Mouse (Mus musculus): ENCODE measurements at regions not wholly inside any gene's neighbourhood (a gene's known extent, or its start where the extent isn't known, plus 50 kb on each side); places are given as distances from the start of the nearest gene placed in this dataset.
"Not testable (repeated sequence)": the region's sequence is repeated elsewhere in the genome, so short reads cannot be mapped to it uniquely, and the experiment has no call there.

DNA sequence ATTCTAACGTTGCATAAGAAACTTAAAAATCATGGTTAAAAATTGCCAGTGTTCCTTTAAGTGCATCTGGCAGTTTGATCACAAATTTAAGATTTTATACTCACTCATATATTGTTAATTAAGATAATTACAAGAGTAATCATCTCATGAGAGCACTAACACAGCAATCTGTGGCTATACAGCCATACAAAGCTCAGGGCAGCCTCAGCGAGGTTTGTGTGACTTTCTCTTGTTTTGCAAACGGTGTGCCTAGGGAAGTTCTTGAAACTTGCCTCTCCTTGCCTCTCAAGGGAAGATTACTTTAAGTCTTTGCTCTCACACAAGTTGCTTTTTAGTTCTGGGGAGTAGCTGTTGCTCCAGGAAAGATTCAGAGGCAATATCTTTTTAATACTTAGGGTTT is 58.1 kb upstream of the Slc1a4 start:
- 47% methylated on average over 3 of the region's 3 CpGs for WGBS (ENCODE audit: insufficient replicate concordance)
- ATAC-seq, result no peak
- Histone ChIP-seq H3K4me1 (no peaks in the 10 kb centered on the region), H3K9ac (no peak overlapping the region), H3K9me3 (replicated peaks) (peaks cover 5% of the 10 kb centered on the region), H3K36me3 (no peaks in the 10 kb centered on the region), H3K4me2 (no peak overlapping the region), H3K4me3 (no peak overlapping the region), H3K27me3 (replicated peaks) (no peaks in the 10 kb centered on the region), H3K27ac (no peak overlapping the region)

DNA sequence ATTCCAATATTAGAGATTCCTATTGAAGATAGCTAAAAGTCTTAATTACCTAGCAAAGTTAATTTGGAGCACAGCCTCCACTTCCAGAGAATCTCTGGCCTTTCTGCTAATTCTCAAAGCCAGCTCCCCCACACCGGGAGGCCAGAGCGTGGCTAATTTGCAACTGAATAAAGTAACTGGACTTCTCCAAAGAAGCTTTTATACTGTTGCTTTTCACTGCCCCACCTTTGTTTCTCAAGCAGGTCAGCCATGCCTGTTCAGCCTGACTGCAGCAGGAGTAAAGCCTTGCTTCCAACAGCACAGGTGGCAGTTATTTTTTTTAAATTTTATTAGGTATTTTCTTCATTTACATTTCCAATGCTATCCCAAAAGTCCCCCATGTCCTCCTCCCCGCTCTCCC is 60.8 kb upstream of the Slc1a4 start:
- H3K4me2 ChIP-seq; H3K4me3 ChIP-seq; H3K27ac ChIP-seq; H3K9ac ChIP-seq; ATAC-seq; H3K4me1 ChIP-seq; H3K27me3 ChIP-seq (replicated peaks); H3K9me3 ChIP-seq (replicated peaks); H3K36me3 ChIP-seq: not testable (repeated sequence)
- WGBS (ENCODE audit: insufficient replicate concordance), result 77% methylated on average over 3 of the region's 3 CpGs

DNA sequence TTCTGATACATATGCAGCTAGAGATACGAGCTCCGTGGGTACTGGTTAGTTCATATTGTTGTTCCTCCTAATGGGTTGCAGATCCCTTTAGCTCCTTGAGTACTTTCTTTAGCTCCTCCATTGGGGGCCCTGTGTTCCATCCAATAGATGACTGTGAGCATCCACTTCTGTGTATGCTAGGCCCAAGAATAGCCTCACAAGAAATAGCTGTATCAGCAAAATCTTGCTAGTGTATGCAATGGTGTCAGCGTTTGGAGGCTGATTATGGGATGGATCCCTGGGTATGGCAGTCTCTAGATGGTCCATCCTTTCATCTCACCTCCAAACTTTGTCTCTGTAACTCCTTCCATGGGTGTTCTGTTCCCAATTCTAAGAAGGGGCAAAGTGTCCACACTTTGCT is 61.3 kb upstream of the Slc1a4 start:
- not testable (repeated sequence) for H3K9ac ChIP-seq; ATAC-seq; H3K36me3 ChIP-seq; H3K27me3 ChIP-seq (replicated peaks); H3K4me2 ChIP-seq; H3K4me3 ChIP-seq; H3K9me3 ChIP-seq (replicated peaks); H3K4me1 ChIP-seq; H3K27ac ChIP-seq
- WGBS (ENCODE audit: insufficient replicate concordance), result 78% methylated on average over 3 of the region's 3 CpGs

DNA sequence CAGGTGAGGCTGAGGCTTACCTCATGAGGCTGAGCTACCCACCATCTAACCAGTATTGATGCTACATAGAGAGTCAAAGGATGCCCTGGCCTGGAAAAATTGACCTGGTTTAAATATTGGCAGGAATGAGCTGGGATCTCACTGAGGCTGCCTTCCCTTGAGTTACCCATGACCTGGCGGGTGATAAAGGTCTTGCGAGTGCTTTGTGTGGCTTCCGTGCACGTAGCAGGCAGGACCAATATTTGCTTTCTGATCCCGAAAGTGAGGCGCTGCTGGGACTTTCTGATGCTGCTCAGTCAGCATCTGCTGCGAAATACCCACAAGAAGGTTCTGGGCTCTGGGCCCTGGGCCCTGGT is 63.3 kb upstream of the Slc1a4 start:
- 69% methylated on average over 7 of the region's 7 CpGs for WGBS (ENCODE audit: insufficient replicate concordance)
- Histone ChIP-seq H3K27ac (0 out of 2 replicates have a peak overlapping the region, but pooled peaks have one; percentile 28), H3K4me2 (no peak overlapping the region), H3K4me3 (no peak overlapping the region), H3K4me1 (peaks cover 7% of the 10 kb centered on the region), H3K9ac (no peak overlapping the region), H3K27me3 (replicated peaks) (no peaks in the 10 kb centered on the region), H3K36me3 (no peaks in the 10 kb centered on the region), H3K9me3 (replicated peaks) (peaks cover 5% of the 10 kb centered on the region)
- peak; percentile 49 for ATAC-seq

DNA sequence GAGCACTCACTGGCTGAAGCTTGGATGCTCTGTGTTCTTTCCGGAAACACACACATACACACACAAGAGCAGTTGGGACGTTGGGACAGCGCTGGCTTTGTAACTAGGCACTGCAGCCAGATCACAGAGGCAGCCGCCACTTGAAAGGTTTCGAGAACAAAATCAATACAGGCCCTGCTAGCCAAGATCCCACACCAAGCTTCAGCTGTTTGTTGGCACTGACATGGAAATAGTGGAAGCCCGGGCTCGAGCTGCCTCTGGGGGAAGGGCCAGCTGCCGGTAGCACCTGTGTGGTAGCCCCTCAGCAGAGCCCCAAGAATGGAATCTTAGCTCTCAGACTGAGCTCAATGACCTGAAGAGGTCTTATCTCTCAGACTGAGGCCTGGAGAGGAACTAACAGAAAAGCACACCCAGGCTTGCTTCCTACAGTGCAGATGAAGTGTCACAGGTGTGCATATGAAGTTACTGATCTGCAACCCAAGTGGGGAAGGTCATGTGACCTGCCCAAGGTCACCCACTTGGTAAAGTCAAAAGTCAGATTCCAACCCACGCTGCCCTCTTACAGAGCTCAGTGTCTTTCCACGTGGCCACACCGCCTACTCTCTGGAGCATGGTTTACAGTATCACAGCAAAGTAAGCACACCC is 63.8 kb upstream of the Slc1a4 start:
- Histone ChIP-seq H3K27ac (peak overlapping the region; percentile 28; the same call in 1 of the 2 replicates), H3K4me1 (peaks cover 12% of the 10 kb centered on the region), H3K27me3 (replicated peaks) (no peaks in the 10 kb centered on the region), H3K9ac (no peak overlapping the region), H3K9me3 (replicated peaks) (peaks cover 2% of the 10 kb centered on the region), H3K36me3 (no peaks in the 10 kb centered on the region), H3K4me3 (no peak overlapping the region), H3K4me2 (no peak overlapping the region)
- WGBS (ENCODE audit: insufficient replicate concordance), result 61% methylated on average over 11 of the region's 11 CpGs
- peak; percentile 54; the same call in 1 of the 2 replicates for ATAC-seq

DNA sequence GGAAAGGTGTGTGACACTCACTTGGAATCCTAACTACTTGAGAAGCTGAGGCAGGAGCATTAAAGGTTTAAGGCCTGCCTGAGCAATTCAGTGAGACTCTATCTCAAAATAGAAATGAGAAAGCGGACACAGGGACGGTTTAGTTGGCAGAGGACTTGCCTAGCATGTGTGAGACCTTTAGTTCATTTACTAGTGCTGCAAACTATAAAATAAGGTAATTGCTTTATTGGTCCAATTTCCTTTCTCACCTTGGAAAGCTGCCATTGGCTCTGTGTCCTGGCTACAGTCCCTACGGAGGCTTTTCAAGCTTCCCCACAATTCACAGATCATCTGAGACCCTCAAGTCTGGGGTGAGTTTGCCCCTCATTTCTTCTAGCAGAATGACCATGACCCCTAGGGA is 64.4 kb upstream of the Slc1a4 start:
- Histone ChIP-seq H3K27ac (no peak overlapping the region), H3K4me1 (peaks cover 12% of the 10 kb centered on the region), H3K4me3 (no peak overlapping the region), H3K9me3 (replicated peaks) (no peaks in the 10 kb centered on the region), H3K27me3 (replicated peaks) (no peaks in the 10 kb centered on the region), H3K4me2 (no peak overlapping the region), H3K9ac (no peak overlapping the region), H3K36me3 (no peaks in the 10 kb centered on the region)
- 66% methylated on average over 3 of the region's 3 CpGs for WGBS (ENCODE audit: insufficient replicate concordance)
- no peak for ATAC-seq

DNA sequence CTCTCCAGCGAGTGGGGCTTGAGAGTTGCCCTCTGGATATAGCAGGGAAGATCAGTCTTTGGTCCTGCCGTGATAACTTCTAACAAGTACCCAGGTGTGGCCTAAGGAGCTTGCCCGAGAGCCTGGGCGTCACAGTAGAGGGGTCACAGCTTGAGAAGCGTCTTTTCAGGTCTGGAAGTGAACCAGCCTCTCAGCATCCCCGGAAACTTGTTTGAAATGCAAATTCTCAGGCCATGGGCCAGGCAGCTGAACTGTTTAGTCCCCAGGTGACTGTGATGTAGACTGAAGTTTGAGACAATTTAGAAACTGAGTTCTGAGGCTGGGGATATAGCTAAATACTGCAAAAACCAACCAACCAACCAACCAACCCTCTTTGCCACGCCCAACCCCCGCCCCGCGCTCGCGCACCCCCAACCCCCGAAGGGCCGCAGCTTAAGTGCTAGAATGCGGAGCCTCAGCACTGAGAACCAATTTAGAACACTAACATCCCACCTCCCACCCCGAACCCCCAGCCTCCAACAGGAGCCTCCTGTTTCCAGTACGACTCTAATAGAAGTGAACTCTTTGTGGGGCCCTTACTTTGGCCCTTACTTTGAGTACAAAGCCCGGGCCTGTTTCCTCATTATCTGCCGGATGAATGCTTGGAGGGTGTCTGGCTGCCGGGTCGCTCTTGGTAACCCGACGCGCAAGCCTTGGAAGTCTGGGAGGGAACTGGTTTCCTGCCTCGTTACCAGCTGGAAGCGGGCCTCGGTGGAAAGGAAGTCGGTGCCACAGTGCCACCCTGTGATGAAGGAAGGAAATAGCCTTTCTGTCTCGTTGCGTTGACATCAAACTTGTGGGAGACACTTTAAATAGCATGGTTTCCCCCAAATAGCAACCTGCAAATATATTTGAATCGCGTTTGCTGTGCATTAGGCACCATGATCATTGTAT is 68.1 kb upstream of the Slc1a4 start:
- peaks cover 12% of the 10 kb centered on the region for H3K4me1 ChIP-seq
- H3K27ac ChIP-seq, result no peak overlapping the region
- no peaks in the 10 kb centered on the region for H3K27me3 ChIP-seq (replicated peaks)
- ATAC-seq, result peak; percentile 44; the same call in 1 of the 2 replicates
- no peaks in the 10 kb centered on the region for H3K9me3 ChIP-seq (replicated peaks)
- no peaks in the 10 kb centered on the region for H3K36me3 ChIP-seq
- peak overlapping the region; percentile 51; the same call in 1 of the 2 replicates for H3K9ac ChIP-seq
- 16% methylated on average over 32 of the region's 32 CpGs for WGBS (ENCODE audit: insufficient replicate concordance)
- peak overlapping the region; percentile 48 for H3K4me3 ChIP-seq
- H3K4me2 ChIP-seq, result peak overlapping the region; percentile 74

DNA sequence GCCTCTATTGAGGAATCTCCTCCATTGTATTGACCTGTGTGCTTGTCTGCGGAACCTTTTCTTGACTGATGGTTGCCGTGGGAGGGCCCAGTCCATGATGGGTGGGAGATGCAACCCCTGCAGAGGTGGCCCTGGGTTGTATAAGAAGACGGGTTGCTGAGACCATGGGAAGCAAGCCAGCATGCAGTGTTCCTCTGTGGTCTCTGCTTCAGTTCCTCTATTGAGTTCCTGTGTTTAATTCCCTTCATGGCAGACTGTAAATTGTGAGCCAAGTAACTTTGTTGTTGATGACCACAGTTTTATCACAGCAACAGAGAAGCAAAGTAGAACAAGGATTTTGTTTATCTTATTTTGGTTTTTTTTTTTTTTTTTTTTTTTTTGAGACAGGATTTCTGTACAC is 70.9 kb upstream of the Slc1a4 start:
- Histone ChIP-seq H3K27ac (no peak overlapping the region), H3K36me3 (no peaks in the 10 kb centered on the region), H3K9me3 (replicated peaks) (no peaks in the 10 kb centered on the region), H3K4me3 (no peak overlapping the region), H3K4me2 (no peak overlapping the region), H3K4me1 (peaks cover 12% of the 10 kb centered on the region; the same call in 1 of the 2 replicates), H3K27me3 (replicated peaks) (no peaks in the 10 kb centered on the region), H3K9ac (no peak overlapping the region)
- ATAC-seq, result no peak
- 51% methylated on average over 3 of the region's 3 CpGs for WGBS (ENCODE audit: insufficient replicate concordance)

DNA sequence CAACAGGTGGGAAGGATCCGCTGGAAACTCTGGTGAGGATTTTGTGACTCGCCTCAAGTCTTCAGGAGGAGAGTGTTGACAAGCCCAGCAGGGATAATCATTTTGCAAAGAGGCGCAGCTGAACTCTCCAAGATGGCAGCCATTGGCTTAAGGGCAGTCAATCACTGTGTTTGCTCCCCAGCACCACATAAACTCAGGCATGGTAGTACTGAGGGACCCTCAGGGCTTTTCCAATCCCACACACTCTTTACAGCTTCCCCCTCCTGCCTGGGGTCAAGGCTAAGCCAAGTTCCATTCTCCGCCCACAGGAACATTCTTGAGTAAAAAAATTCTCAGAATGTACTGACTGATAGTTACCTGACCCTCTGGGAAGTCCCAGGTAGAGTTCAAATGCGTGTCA is 72.0 kb upstream of the Slc1a4 start:
- Histone ChIP-seq H3K36me3 (no peaks in the 10 kb centered on the region), H3K4me3 (no peak overlapping the region), H3K27ac (no peak overlapping the region), H3K9me3 (replicated peaks) (no peaks in the 10 kb centered on the region), H3K27me3 (replicated peaks) (no peaks in the 10 kb centered on the region), H3K4me2 (no peak overlapping the region), H3K4me1 (peaks cover 12% of the 10 kb centered on the region; the same call in 1 of the 2 replicates), H3K9ac (no peak overlapping the region)
- 65% methylated on average over 5 of the region's 5 CpGs for WGBS (ENCODE audit: insufficient replicate concordance)
- ATAC-seq, result no peak

DNA sequence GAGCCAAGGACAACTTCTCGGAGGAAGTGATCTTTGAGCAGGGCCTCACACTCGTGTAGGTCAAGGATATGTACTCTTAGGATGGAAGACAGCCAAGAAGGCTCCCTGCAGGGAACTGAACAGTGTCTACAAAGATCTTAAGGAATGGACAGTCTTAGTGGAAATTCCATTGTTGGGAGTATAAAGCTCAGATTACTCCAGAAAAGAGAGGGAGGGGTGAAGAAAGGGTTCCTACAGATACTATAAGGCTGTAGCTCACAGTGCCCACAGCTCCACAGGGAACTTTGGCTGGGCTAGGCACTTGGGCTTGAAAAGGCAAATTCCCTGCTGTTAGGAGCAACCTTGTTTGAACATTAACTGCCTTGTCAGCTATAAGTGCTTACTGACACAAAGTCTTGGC is 85.6 kb upstream of the Slc1a4 start:
- no peaks in the 10 kb centered on the region for H3K27me3 ChIP-seq (replicated peaks)
- no peak overlapping the region for H3K9ac ChIP-seq
- H3K36me3 ChIP-seq, result no peaks in the 10 kb centered on the region
- H3K4me1 ChIP-seq, result no peaks in the 10 kb centered on the region
- no peak overlapping the region for H3K4me2 ChIP-seq
- H3K9me3 ChIP-seq (replicated peaks), result peaks cover 43% of the 10 kb centered on the region
- no peak overlapping the region for H3K27ac ChIP-seq
- 51% methylated on average over 2 of the region's 2 CpGs for WGBS (ENCODE audit: insufficient replicate concordance)
- no peak overlapping the region for H3K4me3 ChIP-seq
- no peak for ATAC-seq

DNA sequence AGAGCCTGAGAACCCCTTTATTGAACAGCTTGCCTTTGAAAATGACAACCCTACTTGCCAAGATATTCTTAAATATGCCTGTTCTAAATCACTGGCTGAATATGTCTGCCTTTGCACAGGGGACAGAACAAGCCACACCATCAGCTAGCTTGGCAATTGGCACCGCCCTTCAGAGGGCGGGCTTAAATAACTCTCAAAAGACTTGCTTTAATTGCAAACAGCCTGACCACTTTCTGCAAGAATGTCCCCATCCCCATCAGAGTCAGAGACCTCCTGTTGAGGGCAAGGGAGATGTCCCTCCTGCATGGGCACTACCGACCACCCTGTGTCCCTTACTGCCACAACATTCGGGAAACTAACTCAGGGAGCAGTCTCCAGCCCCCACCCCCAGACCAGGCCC is 88.4 kb upstream of the Slc1a4 start:
- H3K4me3 ChIP-seq, result no peak overlapping the region
- peaks cover 22% of the 10 kb centered on the region for H3K9me3 ChIP-seq (replicated peaks)
- WGBS (ENCODE audit: insufficient replicate concordance), result 62% methylated on average over 4 of the region's 4 CpGs
- ATAC-seq, result no peak
- no peaks in the 10 kb centered on the region for H3K27me3 ChIP-seq (replicated peaks)
- H3K36me3 ChIP-seq, result no peaks in the 10 kb centered on the region
- H3K9ac ChIP-seq, result no peak overlapping the region
- no peak overlapping the region for H3K4me2 ChIP-seq
- no peak overlapping the region for H3K27ac ChIP-seq
- no peaks in the 10 kb centered on the region for H3K4me1 ChIP-seq

DNA sequence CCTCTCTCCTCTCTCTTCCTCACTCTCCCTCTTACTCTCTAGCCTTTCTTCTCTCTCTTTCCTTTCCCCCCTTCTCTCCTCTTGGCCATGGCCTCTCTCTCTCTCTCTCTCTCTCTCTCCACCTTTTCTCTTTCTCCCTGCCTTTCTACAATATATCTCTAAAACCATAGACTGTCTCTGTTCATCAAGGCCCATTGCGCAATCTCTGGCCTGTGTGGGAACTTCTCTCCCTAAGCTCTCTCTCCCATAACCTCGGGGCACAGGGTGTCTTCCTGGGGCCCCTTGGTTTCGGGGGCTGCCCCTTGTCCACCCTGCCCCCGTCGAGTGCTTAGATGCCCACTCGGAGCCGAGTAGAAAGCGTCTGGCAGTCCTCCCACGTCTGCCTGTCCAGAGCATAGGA is 103.5 kb upstream of the Slc1a4 start:
- no peaks in the 10 kb centered on the region for H3K9me3 ChIP-seq (replicated peaks)

More for the DNA sequence above, 103.5 kb upstream of the Slc1a4 start:
- Histone ChIP-seq H3K4me2 (no peak overlapping the region), H3K36me3 (no peaks in the 10 kb centered on the region), H3K4me1 (no peaks in the 10 kb centered on the region), H3K4me3 (no peak overlapping the region), H3K9ac (no peak overlapping the region), H3K27ac (no peak overlapping the region), H3K27me3 (replicated peaks) (no peaks in the 10 kb centered on the region; the same call in 1 of the 2 replicates)
- 49% methylated on average over 9 of the region's 9 CpGs for WGBS (ENCODE audit: insufficient replicate concordance)
- ATAC-seq, result no peak

All from liver, embryonic 12.5 days (tissue).